In the genomic region with DNA sequence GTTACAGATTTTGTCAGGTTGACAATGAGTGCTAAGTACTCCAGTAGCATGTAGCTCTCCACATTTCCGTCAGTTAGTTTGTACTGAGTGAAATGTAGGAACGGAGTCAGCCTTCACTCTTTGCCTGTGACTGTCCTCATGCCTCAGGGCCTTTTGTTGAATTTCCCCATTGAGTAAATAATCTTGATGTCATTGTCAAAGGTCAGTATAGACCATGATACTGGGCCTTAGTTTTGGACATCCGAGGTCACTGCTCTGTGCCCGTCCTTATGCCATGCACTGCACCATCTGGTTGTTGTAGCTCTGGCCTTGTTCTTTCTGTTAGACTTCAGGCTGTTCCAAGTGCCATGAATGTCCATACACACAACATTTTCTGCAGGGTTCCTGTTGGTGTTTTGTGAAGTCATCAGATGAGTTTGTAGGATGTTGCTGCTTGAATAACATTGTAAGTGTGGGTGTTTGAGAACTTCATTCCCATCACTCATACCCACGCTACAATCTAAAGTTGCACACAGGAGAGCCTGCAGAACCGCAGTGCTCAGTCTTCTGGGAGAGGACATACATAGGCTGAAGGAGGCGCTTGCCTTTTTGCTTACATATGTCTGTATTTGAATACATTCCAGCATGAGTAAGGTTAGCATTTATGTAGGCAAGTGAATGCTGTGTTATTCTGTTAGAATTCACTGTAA, we compare ENCODE assay signal across 32 mouse cellular contexts. TPM values are rescaled to one million over a fixed set of nuclear protein-coding genes. Genes with fewer than 3 reads are reported as not detected.
DNase-seq lines count a peak whose midpoint lies in the region; ATAC-seq and TF ChIP-seq lines count a peak whose summit lies in the region.
"Had no signal": no experiment of that assay in that cellular context is flagged by ENCODE, and none has a peak within 500 bp of the region (broad histone marks: within the 10 kb centered on the region; RNA-seq: fewer than 3 reads in every experiment).

No protein-coding gene starts in this region.

- H3K27ac ChIP-seq in liver, adult 2 months (replicated peaks; ENCODE audit: insufficient read depth, low read depth, low read length): peak overlapping the region; percentile 72
- H3K27ac ChIP-seq in midbrain, embryonic 11.5 days (ENCODE audit: low read depth, low read length): no peak overlapping the region
- H3K27ac ChIP-seq in midbrain, embryonic 16.5 days (ENCODE audit: low read length): no peak overlapping the region
- H3K27ac ChIP-seq: forebrain, embryonic 10.5 days; forebrain, embryonic 13.5 days; gastrocnemius, adult 2 months; hindbrain, embryonic 12.5 days; hindbrain, embryonic 15.5 days had no signal

- H3K4me2 ChIP-seq in midbrain, embryonic 11.5 days: no peak overlapping the region
- H3K4me2 ChIP-seq in midbrain, embryonic 16.5 days (ENCODE audit: low read length): no peak overlapping the region
- H3K4me2 ChIP-seq: forebrain, embryonic 13.5 days; heart, embryonic 11.5 days; hindbrain, embryonic 12.5 days; hindbrain, embryonic 15.5 days had no signal

- no peaks in the 10 kb centered on the region for H3K27me3 ChIP-seq in liver, adult 2 months (ENCODE audit: control insufficient read depth, insufficient read depth, low read length)
- H3K27me3 ChIP-seq in midbrain, embryonic 11.5 days (ENCODE audit: control insufficient read depth, insufficient read depth, low read length): no peaks in the 10 kb centered on the region
- no peaks in the 10 kb centered on the region for H3K27me3 ChIP-seq in midbrain, embryonic 16.5 days (ENCODE audit: control insufficient read depth, insufficient read depth, low read depth, low read length)
- H3K27me3 ChIP-seq: forebrain, embryonic 13.5 days; hindbrain, embryonic 12.5 days; hindbrain, embryonic 15.5 days had no signal

- H3K79me2 ChIP-seq in liver, adult 2 months (ENCODE audit: control insufficient read depth, insufficient read depth, low read length): peaks cover 6% of the 10 kb centered on the region; the same call in 1 of the 2 replicates

- no peak for TF ChIP-seq CTCF in liver, adult 2 months (IDR thresholded peaks at IDR 0.05; ENCODE audit: low read depth, low read length)

- H3K36me3 ChIP-seq in liver, adult 2 months (ENCODE audit: control insufficient read depth, insufficient read depth, low read length): peaks cover 8% of the 10 kb centered on the region; the same call in 1 of the 2 replicates
- H3K36me3 ChIP-seq in midbrain, embryonic 11.5 days (ENCODE audit: control insufficient read depth, insufficient read depth, low read length): peaks cover 11% of the 10 kb centered on the region
- H3K36me3 ChIP-seq in midbrain, embryonic 16.5 days (ENCODE audit: control insufficient read depth, insufficient read depth, low read length): peaks cover 7% of the 10 kb centered on the region

- H3K4me1 ChIP-seq in liver, adult 2 months (ENCODE audit: control insufficient read depth, insufficient read depth, low read length): peaks cover 46% of the 10 kb centered on the region
- peaks cover 4% of the 10 kb centered on the region; the same call in 1 of the 2 replicates for H3K4me1 ChIP-seq in midbrain, embryonic 11.5 days (ENCODE audit: control insufficient read depth, insufficient read depth, low read length)
- H3K4me1 ChIP-seq in midbrain, embryonic 16.5 days (ENCODE audit: control insufficient read depth, insufficient read depth, low read length): no peaks in the 10 kb centered on the region; the same call in 1 of the 2 replicates

- TF ChIP-seq POLR2A in liver, adult 2 months (IDR thresholded peaks at IDR 0.05; ENCODE audit: extremely low read depth, insufficient read depth, low read length): no peak

- H3K4me3 ChIP-seq in liver, adult 2 months (ENCODE audit: insufficient read depth, low read depth, low read length): no peak overlapping the region
- no peak overlapping the region for H3K4me3 ChIP-seq in midbrain, embryonic 11.5 days (ENCODE audit: low read depth, low read length)
- H3K4me3 ChIP-seq in midbrain, embryonic 16.5 days (ENCODE audit: low read depth, low read length): no peak overlapping the region
- H3K4me3 ChIP-seq: forebrain, embryonic 10.5 days; forebrain, embryonic 13.5 days; gastrocnemius, adult 2 months; hindbrain, embryonic 12.5 days; hindbrain, embryonic 15.5 days had no signal

- ATAC-seq in frontal cortex, adult (ENCODE audit: low TSS enrichment): peak; percentile 95
- ATAC-seq in midbrain, embryonic 11.5 days (ENCODE audit: low FRiP score): no peak
- no peak for ATAC-seq in midbrain, embryonic 16.5 days
- ATAC-seq: activated CD4-positive, CD25-positive, alpha-beta regulatory T cell, adult 4 months; forebrain, embryonic 13.5 days; forebrain, embryonic 16.5 days had no signal

- DNase-seq in frontal cortex, postnatal 25 days (ENCODE audit: low spot score in 2 of 2): no peak
- DNase-seq in liver, adult 2 months (ENCODE audit: extremely low read depth, low read depth, low spot score): peak; percentile 92
- no peak for DNase-seq in liver
- DNase-seq in midbrain, embryonic 11.5 days (ENCODE audit: low spot score, missing footprints): peak; percentile 65
- DNase-seq in brain, adult 2 months (ENCODE audit: low read depth, low spot score): peak; percentile 84
- DNase-seq in testis, postnatal 10 days (ENCODE audit: low spot score): no peak
- DNase-seq: adrenal gland, adult 8-10 months; adrenal gland, postnatal 25 days; cerebellum, adult 18-20 months; cerebellum, adult 9-10 months; cerebellum, postnatal 14 days; gastrocnemius, adult 2 months; gastrocnemius, postnatal 14 days; heart, adult 11 months had no signal

- H3K9ac ChIP-seq in liver, adult 2 months (ENCODE audit: low read depth, low read length): no peak overlapping the region
- H3K9ac ChIP-seq in midbrain, embryonic 11.5 days (ENCODE audit: low read length): no peak overlapping the region
- H3K9ac ChIP-seq in midbrain, embryonic 16.5 days (ENCODE audit: low read depth, low read length): no peak overlapping the region
- H3K9ac ChIP-seq: forebrain, embryonic 13.5 days; hindbrain, embryonic 12.5 days; hindbrain, embryonic 15.5 days had no signal

- WGBS in liver, adult 2 months: 54% methylated on average over 7 of the region's 7 CpGs
- WGBS in midbrain, embryonic 11.5 days: 95% methylated on average over 7 of the region's 7 CpGs
- WGBS in midbrain, embryonic 16.5 days: 95% methylated on average over 7 of the region's 7 CpGs

- no peaks in the 10 kb centered on the region for H3K9me3 ChIP-seq in midbrain, embryonic 11.5 days (ENCODE audit: control insufficient read depth, low read length)
- H3K9me3 ChIP-seq in midbrain, embryonic 16.5 days (replicated peaks; ENCODE audit: control insufficient read depth, low read length, poor library complexity, severe bottlenecking): no peaks in the 10 kb centered on the region
- H3K9me3 ChIP-seq: forebrain, embryonic 10.5 days; forebrain, embryonic 13.5 days; hindbrain, embryonic 12.5 days; hindbrain, embryonic 15.5 days had no signal

RNA-seq across cellular contexts. Expression of gene Ube2g2, which starts 14.3 kb away (rescaled TPM):
- total RNA-seq in liver, adult 2 months (2014; rRNA removed): 21.6 and 22.3 TPM in 2 replicates
- 30.4 and 34.2 TPM in 2 replicates for polyA plus RNA-seq in liver, adult 2 months (2012; rRNA removed)
- polyA plus RNA-seq in midbrain, embryonic 11.5 days (2014; fragmentation: Nextera tagmentation; extraction: Ambion mirVana): 42.8 and 47.6 TPM in 2 replicates
- 80.9 and 81.8 TPM in 2 replicates for polyA plus RNA-seq in midbrain, embryonic 16.5 days (2015; fragmentation: Nextera tagmentation; extraction: Ambion mirVana)

RNA-seq across cellular contexts. Expression of gene Gm49325, which starts 30.4 kb away (rescaled TPM):
- total RNA-seq in liver, adult 2 months (2014; rRNA removed): 0.47 TPM in 1 of 2 replicates, not detected in the other
- polyA plus RNA-seq in liver, adult 2 months (2012; rRNA removed): not detected in 2 replicates
- polyA plus RNA-seq in midbrain, embryonic 11.5 days (2014; fragmentation: Nextera tagmentation; extraction: Ambion mirVana): 2.4 TPM in 1 of 2 replicates, not detected in the other
- 1.5 and 2.9 TPM in 2 replicates for polyA plus RNA-seq in midbrain, embryonic 16.5 days (2015; fragmentation: Nextera tagmentation; extraction: Ambion mirVana)
- total RNA-seq: hematopoietic stem cell, adult 5-6 weeks had no signal
- polyA plus RNA-seq: forebrain, embryonic 13.5 days; heart, embryonic 11.5 days; heart, embryonic 14.5 days had no signal

RNA-seq across cellular contexts. Expression of gene Sumo3, which starts 30.5 kb away (rescaled TPM):
- 59.6 and 108 TPM in 2 replicates for total RNA-seq in liver, adult 2 months (2014; rRNA removed)
- 170 and 226 TPM in 2 replicates for polyA plus RNA-seq in liver, adult 2 months (2012; rRNA removed)
- polyA plus RNA-seq in midbrain, embryonic 11.5 days (2014; fragmentation: Nextera tagmentation; extraction: Ambion mirVana): 338 and 353 TPM in 2 replicates
- polyA plus RNA-seq in midbrain, embryonic 16.5 days (2015; fragmentation: Nextera tagmentation; extraction: Ambion mirVana): 315 and 350 TPM in 2 replicates

RNA-seq across cellular contexts. Expression of gene Tspear, which starts 50.0 kb away (rescaled TPM):
- total RNA-seq in liver, adult 2 months (2014; rRNA removed): 0.07 and 0.09 TPM in 2 replicates
- 0.12 and 0.50 TPM in 2 replicates for polyA plus RNA-seq in liver, adult 2 months (2012; rRNA removed)
- polyA plus RNA-seq in midbrain, embryonic 11.5 days (2014; fragmentation: Nextera tagmentation; extraction: Ambion mirVana): 0.72 and 1.2 TPM in 2 replicates
- polyA plus RNA-seq in midbrain, embryonic 16.5 days (2015; fragmentation: Nextera tagmentation; extraction: Ambion mirVana): 1.3 and 1.6 TPM in 2 replicates
- total RNA-seq: gastrocnemius, adult 2 months; gastrocnemius, postnatal 14 days; gastrocnemius, postnatal 4 days; heart, adult 8-10 months; heart, postnatal 25 days had no signal
- polyA plus RNA-seq: heart, embryonic 11.5 days; heart, postnatal 0 days had no signal

RNA-seq across cellular contexts. Expression of gene Gm19402, which starts 54.2 kb away (rescaled TPM):
- total RNA-seq in liver, adult 2 months (2014; rRNA removed): not detected in 2 replicates
- not detected in 2 replicates for polyA plus RNA-seq in liver, adult 2 months (2012; rRNA removed)
- not detected in 2 replicates for polyA plus RNA-seq in midbrain, embryonic 11.5 days (2014; fragmentation: Nextera tagmentation; extraction: Ambion mirVana)
- polyA plus RNA-seq in midbrain, embryonic 16.5 days (2015; fragmentation: Nextera tagmentation; extraction: Ambion mirVana): not detected in 2 replicates
- total RNA-seq: adrenal gland, adult 8-10 months; adrenal gland, postnatal 25 days; ES-E14; gastrocnemius, adult 2 months; gastrocnemius, postnatal 14 days; gastrocnemius, postnatal 4 days; heart, adult 8-10 months; heart, postnatal 25 days; hematopoietic stem cell, adult 5-6 weeks had no signal
- polyA plus RNA-seq: activated CD4-positive, CD25-positive, alpha-beta regulatory T cell, adult 4 months; embryonic facial prominence, embryonic 11.5 days; embryonic facial prominence, embryonic 14.5 days; forebrain, embryonic 10.5 days; forebrain, embryonic 13.5 days; forebrain, embryonic 16.5 days; heart, embryonic 11.5 days; heart, embryonic 14.5 days; heart, postnatal 0 days; hindbrain, embryonic 12.5 days; hindbrain, embryonic 15.5 days had no signal

Comparison
In these comparisons a context has a peak if more than half of its experiments do, and no peak if none do; other contexts are left out.
1. DNase-seq: peak in liver, adult 2 months (single experiment), midbrain, embryonic 11.5 days (single experiment) and brain, adult 2 months (single experiment); none in frontal cortex, postnatal 25 days (0 of 2), liver (single experiment) and testis, postnatal 10 days (single experiment).